Mouse (Mus musculus) stomach, embryonic 14.5 days (tissue): ENCODE measurements around the gene Lrrc25. TPM values are rescaled to one million over a fixed set of nuclear protein-coding genes. Genes with fewer than 3 reads are reported as not detected.

Source experiments
- ATAC-seq: fragments of 200-750 bp; cut with Nextera tagmentation; 2 replicates; pipeline ENCODE4 v1.8.0; 2017; ENCODE audit warnings: low read depth, moderate TSS enrichment; ENCODE audit not compliant: insufficient number of reproducible peaks, insufficient read depth, low FRiP score
- H3K27ac ChIP-seq: fragments of 300-500 bp; sonication (generic); 2 replicates; pipeline ENCODE4 v1.5.1; 2014; ENCODE audit warnings: mild to moderate bottlenecking, low read length, moderate library complexity, mixed read lengths
- H3K27me3 ChIP-seq: fragments of 300-500 bp; sonication (generic); 2 replicates; pipeline ENCODE4 v1.6.1; 2014; ENCODE audit warnings: low read length, control low read depth, mixed read lengths; ENCODE audit not compliant: control insufficient read depth, insufficient read depth
- H3K36me3 ChIP-seq: fragments of 300-500 bp; sonication (generic); 2 replicates; pipeline ENCODE4 v1.6.1; 2014; ENCODE audit warnings: mild to moderate bottlenecking, control low read depth, low read length, moderate library complexity, mixed read lengths; ENCODE audit not compliant: control insufficient read depth, insufficient read depth
- H3K4me1 ChIP-seq: fragments of 300-500 bp; sonication (generic); 2 replicates; pipeline ENCODE4 v1.6.1; 2014; ENCODE audit warnings: low read length, control low read depth, mixed read lengths; ENCODE audit not compliant: control insufficient read depth, insufficient read depth
- H3K4me2 ChIP-seq: fragments of 300-500 bp; sonication (generic); replicated peaks from 2 replicates; pipeline ENCODE4 v1.6.1; 2014; ENCODE audit warnings: low read depth, low read length, control low read depth
- H3K4me3 ChIP-seq: fragments of 300-500 bp; sonication (generic); 2 replicates; pipeline ENCODE4 v1.5.1; 2014; ENCODE audit warnings: low read depth, low read length, control low read depth
- H3K9ac ChIP-seq: fragments of 300-500 bp; sonication (generic); replicated peaks from 2 replicates; pipeline ENCODE4 v1.6.1; 2014; ENCODE audit warnings: low read depth, mild to moderate bottlenecking, control low read depth, low read length, moderate library complexity, mixed read lengths
- H3K9me3 ChIP-seq: fragments of 300-500 bp; sonication (generic); 2 replicates; pipeline ENCODE4 v1.6.1; 2016; ENCODE audit warnings: low read depth, low read length, control low read depth; ENCODE audit not compliant: control insufficient read depth
- WGBS: fragments of 180-500 bp; shearing (Covaris S2); extraction: QIAGEN DNeasy Blood & Tissue Kit; methylation state at CpG from one replicate; pipeline ENCODE4 v1.1.7; 2014; 5-methylcytosine and 5-hydroxymethylcytosine counted together
- polyA plus RNA-seq: library from polyadenylated mRNA; unstranded; fragments of >200 nt; fragmentation: Nextera tagmentation; extraction: Ambion mirVana; gene quantifications from 2 replicates; pipeline ENCODE4 v1.2.1, GENCODE M21; 2014

Gene Lrrc25
- polyA plus RNA-seq, 1 experiment from 2014 or later, result 2.9 TPM

DNA sequence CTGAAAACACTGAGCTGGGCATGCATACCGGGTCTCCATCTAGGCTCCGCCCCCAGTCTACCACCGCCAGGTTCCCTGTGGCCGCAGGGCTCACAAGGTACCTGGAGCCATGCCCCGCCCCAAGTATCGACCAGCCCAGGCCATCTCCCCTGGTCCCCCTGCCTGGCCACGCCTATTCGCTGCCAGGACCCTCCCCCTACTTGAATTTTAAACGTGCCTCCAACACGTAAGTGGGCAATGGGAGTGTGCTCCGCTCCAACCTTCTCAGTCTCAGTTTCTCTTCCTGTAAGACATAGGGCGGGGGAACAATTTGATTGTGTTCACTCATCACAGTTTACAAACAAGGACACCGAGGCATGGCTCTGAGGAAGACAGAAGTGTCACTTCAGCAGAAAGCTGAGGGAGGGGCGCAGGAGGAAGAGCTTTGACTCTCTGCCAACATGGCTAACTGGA is 44.3 kb downstream of the Lrrc25 start, which contains the start of gene Pgpep1:
Pgpep1 (minus strand) TSS at position 116 of the 453 bp plus-strand sequence.
- Histone ChIP-seq H3K27me3 (no peaks in the 10 kb centered on the region), H3K9ac (peak within 1 kb of the TSS; percentile 78), H3K4me1 (peaks cover 18% of the 10 kb centered on the region), H3K27ac (peak within 1 kb of the TSS; percentile 74), H3K4me3 (peak within 1 kb of the TSS; percentile 78), H3K36me3 (peaks cover 19% of the 10 kb centered on the region), H3K9me3 (no peaks in the 10 kb centered on the region), H3K4me2 (peak within 1 kb of the TSS; percentile 92)
- 5% methylated on average over 14 of the region's 14 CpGs for WGBS
- ATAC-seq, result peak; percentile 73

DNA sequence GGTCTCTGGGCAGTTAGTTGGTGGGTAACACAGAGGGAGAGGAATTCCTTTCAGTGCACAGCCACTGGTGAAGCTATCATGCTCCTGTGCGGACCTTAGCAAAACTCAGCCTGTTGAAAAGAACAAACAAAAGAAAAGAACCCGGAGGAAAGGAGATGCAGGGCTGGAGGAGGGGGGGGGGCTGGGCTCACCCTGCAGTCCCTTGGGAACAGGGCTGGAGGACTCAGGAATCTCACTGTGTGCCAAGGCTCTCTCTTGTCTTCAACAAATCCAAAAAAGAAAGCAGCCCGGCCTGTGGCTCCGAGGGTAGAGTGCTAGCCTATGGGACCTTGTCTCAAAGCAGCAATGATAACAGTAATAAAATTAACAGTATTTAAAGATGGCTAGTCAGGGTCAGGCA is 47.7 kb downstream of the Lrrc25 start:
- Histone ChIP-seq H3K27ac (no peak overlapping the region), H3K4me3 (no peak overlapping the region), H3K9me3 (no peaks in the 10 kb centered on the region), H3K4me1 (peaks cover 10% of the 10 kb centered on the region; the same call in 1 of the 2 replicates), H3K4me2 (no peak overlapping the region), H3K27me3 (no peaks in the 10 kb centered on the region), H3K9ac (no peak overlapping the region), H3K36me3 (no peaks in the 10 kb centered on the region)
- 45% methylated on average over 4 of the region's 4 CpGs for WGBS
- ATAC-seq, result no peak

- no peak overlapping the region for H3K4me2 ChIP-seq
- no peaks in the 10 kb centered on the region for H3K27me3 ChIP-seq
- H3K36me3 ChIP-seq, result no peaks in the 10 kb centered on the region
- H3K9me3 ChIP-seq, result no peaks in the 10 kb centered on the region
- H3K4me1 ChIP-seq, result 0 out of 2 replicates have a peak, but pooled peaks cover 6% of the 10 kb centered on the region
- no peak for ATAC-seq
- WGBS, result 81% methylated on average over 3 of the region's 3 CpGs
- H3K27ac ChIP-seq, result no peak overlapping the region
- no peak overlapping the region for H3K4me3 ChIP-seq
- H3K9ac ChIP-seq, result no peak overlapping the region
Observed at GRCm38 (mm10) chr8:70664631-70665030, 48.7 kb downstream of the Lrrc25 start.

DNA sequence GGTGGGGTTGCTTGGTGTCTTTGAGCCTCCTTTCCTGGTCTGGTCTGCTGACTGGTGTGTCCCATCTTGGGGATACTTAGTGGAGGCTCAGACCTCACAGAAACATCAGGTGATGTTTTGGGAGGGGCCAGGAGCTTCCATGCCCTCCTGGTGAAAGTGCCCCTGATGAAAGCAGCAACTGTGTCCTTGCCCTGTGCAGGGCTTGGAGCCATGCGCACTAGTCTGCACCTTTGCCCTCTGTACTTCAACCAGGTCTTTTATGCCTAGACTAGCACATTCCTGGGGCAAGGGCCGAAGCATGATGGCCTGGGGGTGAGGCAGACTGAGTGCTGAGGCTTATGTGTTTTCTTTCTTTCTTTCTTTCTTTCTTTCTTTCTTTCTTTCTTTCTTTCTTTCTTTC is 49.6 kb downstream of the Lrrc25 start:
- H3K27ac ChIP-seq, result no peak overlapping the region
- no peak overlapping the region for H3K4me3 ChIP-seq
- H3K4me2 ChIP-seq, result no peak overlapping the region
- H3K27me3 ChIP-seq, result no peaks in the 10 kb centered on the region
- no peaks in the 10 kb centered on the region for H3K36me3 ChIP-seq
- H3K9me3 ChIP-seq, result no peaks in the 10 kb centered on the region
- no peak overlapping the region for H3K9ac ChIP-seq
- 61% methylated on average over 2 of the region's 2 CpGs for WGBS
- H3K4me1 ChIP-seq, result 0 out of 2 replicates have a peak, but pooled peaks cover under 1% of the 10 kb centered on the region
- ATAC-seq, result no peak

GRCm38 (mm10) chr8:70667071-70667470 is 51.1 kb downstream of the Lrrc25 start:
- no peak overlapping the region for H3K4me3 ChIP-seq
- no peak overlapping the region for H3K4me2 ChIP-seq
- H3K27ac ChIP-seq, result no peak overlapping the region
- no peaks in the 10 kb centered on the region for H3K9me3 ChIP-seq
- H3K27me3 ChIP-seq, result no peaks in the 10 kb centered on the region
- H3K9ac ChIP-seq, result no peak overlapping the region
- WGBS, result 58% methylated on average over 5 of the region's 5 CpGs
- no peaks in the 10 kb centered on the region for H3K4me1 ChIP-seq
- H3K36me3 ChIP-seq, result no peaks in the 10 kb centered on the region
- no peak for ATAC-seq

Other genes starting within 250 kb of the Lrrc25 start
- 0.38 TPM in 1 of 2 replicates, not detected in the other for gene Comp, start 242.6 kb upstream of the Lrrc25 start, polyA plus RNA-seq
- gene Crtc1, start 176.6 kb upstream of the Lrrc25 start, polyA plus RNA-seq, result 21.6 and 23.0 TPM in 2 replicates
- gene Klhl26, start 139.2 kb upstream of the Lrrc25 start, polyA plus RNA-seq, result 20.9 and 22.1 TPM in 2 replicates
- gene Tmem59l, start 128.8 kb upstream of the Lrrc25 start, polyA plus RNA-seq, result 4.8 and 6.4 TPM in 2 replicates
- 1.6 and 1.8 TPM in 2 replicates for gene Crlf1, start 123.0 kb upstream of the Lrrc25 start, polyA plus RNA-seq
- gene Rex1bd, start 109.4 kb upstream of the Lrrc25 start, polyA plus RNA-seq, result 132 and 149 TPM in 2 replicates
- gene Uba52, start 105.4 kb upstream of the Lrrc25 start, polyA plus RNA-seq, result 1,056 and 1,119 TPM in 2 replicates
- gene Fkbp8, start 88.4 kb upstream of the Lrrc25 start, polyA plus RNA-seq, result 258 and 281 TPM in 2 replicates
- 58.9 and 72.3 TPM in 2 replicates for gene Kxd1, start 88.2 kb upstream of the Lrrc25 start, polyA plus RNA-seq
- gene Ell, start 76.7 kb upstream of the Lrrc25 start, polyA plus RNA-seq, result 17.1 and 17.9 TPM in 2 replicates
- 81.3 and 82.4 TPM in 2 replicates for gene Isyna1, start 21.8 kb upstream of the Lrrc25 start, polyA plus RNA-seq
- gene Ssbp4, start 7.3 kb upstream of the Lrrc25 start, polyA plus RNA-seq, result 121 and 122 TPM in 2 replicates
- 0.17 and 0.24 TPM in 2 replicates for gene Gdf15, start 16.3 kb downstream of the Lrrc25 start, polyA plus RNA-seq
- 67.7 and 70.8 TPM in 2 replicates for gene Pgpep1, start 44.2 kb downstream of the Lrrc25 start, polyA plus RNA-seq
- gene Lsm4, start 57.1 kb downstream of the Lrrc25 start, polyA plus RNA-seq, result 234 and 244 TPM in 2 replicates
- 78.9 and 105 TPM in 2 replicates for gene Jund, start 82.8 kb downstream of the Lrrc25 start, polyA plus RNA-seq
- gene Iqcn, start 87.3 kb downstream of the Lrrc25 start, polyA plus RNA-seq, result 0.06 and 0.10 TPM in 2 replicates
- gene Gm3336, start 102.4 kb downstream of the Lrrc25 start, polyA plus RNA-seq, result 0.51 and 0.63 TPM in 2 replicates
- gene Pde4c, start 107.6 kb downstream of the Lrrc25 start, polyA plus RNA-seq, result 0.29 and 0.32 TPM in 2 replicates
- gene Rab3a, start 138.5 kb downstream of the Lrrc25 start, polyA plus RNA-seq, result 27.0 and 28.7 TPM in 2 replicates
- gene Mpv17l2, start 144.8 kb downstream of the Lrrc25 start, polyA plus RNA-seq, result 42.8 and 43.1 TPM in 2 replicates
- 44.5 and 45.1 TPM in 2 replicates for gene Pik3r2, start 160.6 kb downstream of the Lrrc25 start, polyA plus RNA-seq
- 10.7 and 13.2 TPM in 2 replicates for gene Mast3, start 188.9 kb downstream of the Lrrc25 start, polyA plus RNA-seq
- gene Il12rb1, start 192.3 kb downstream of the Lrrc25 start, polyA plus RNA-seq, result 0.59 TPM in 1 of 2 replicates, not detected in the other
- 5.8 and 8.7 TPM in 2 replicates for gene Arrdc2, start 223.6 kb downstream of the Lrrc25 start, polyA plus RNA-seq
- 1.6 and 2.1 TPM in 2 replicates for gene Kcnn1, start 247.1 kb downstream of the Lrrc25 start, polyA plus RNA-seq